Mouse (Mus musculus) myocyte (in vitro differentiated cells): ENCODE data around the gene Stxbp1. TPM values are rescaled to one million over a fixed set of nuclear protein-coding genes. Genes with fewer than 3 reads are reported as not detected.

Experiments used
- H3K27me3 ChIP-seq: one replicate; pipeline ENCODE4 v1.6.1; 2011; ENCODE audit not compliant: control insufficient read depth, insufficient read depth, insufficient read length
- H3K36me3 ChIP-seq: one replicate; pipeline ENCODE4 v1.6.1; 2011; ENCODE audit not compliant: control insufficient read depth, insufficient read depth
- H3K4me2 ChIP-seq: one replicate; pipeline ENCODE4 v1.6.1; 2011; ENCODE audit warnings: low read depth, control low read depth
- H3K4me3 ChIP-seq: one replicate; pipeline ENCODE4 v1.5.1; 2011; ENCODE audit warnings: mild to moderate bottlenecking, control low read depth, moderate library complexity
- H3K79me2 ChIP-seq: one replicate; pipeline ENCODE4 v1.6.1; 2011; ENCODE audit not compliant: control insufficient read depth, insufficient read depth
- H3ac ChIP-seq: one replicate; pipeline ENCODE4 v1.6.1; 2011; ENCODE audit not compliant: control insufficient read depth, insufficient read length
- CEBPB ChIP-seq: IDR thresholded peaks from 2 replicates; pipeline ENCODE4 v1.6.1; 2011; ENCODE audit warnings: mild to moderate bottlenecking, moderate library complexity; ENCODE audit not compliant: poor library complexity, insufficient read depth, severe bottlenecking
- E2F4 ChIP-seq: IDR thresholded peaks from one replicate; pipeline ENCODE4 v1.6.1; 2011; ENCODE audit warnings: mild to moderate bottlenecking, control low read depth, moderate library complexity; ENCODE audit not compliant: insufficient read depth
- MAX ChIP-seq: IDR thresholded peaks from one replicate; pipeline ENCODE4 v1.6.1; 2011; ENCODE audit warnings: low read depth, mild to moderate bottlenecking, control low read depth
- MYOD1 ChIP-seq, 3 experiments: IDR thresholded peaks; one replicate each; pipeline ENCODE4 v1.6.1; 2011; ENCODE audit warnings: control low read depth in 2 of 3, low read depth in 2 of 3, mild to moderate bottlenecking in 2 of 3, moderate library complexity in 1 of 3; ENCODE audit not compliant: insufficient read length in 2 of 3, control insufficient read depth in 1 of 3
- MYOG ChIP-seq, 3 experiments: IDR thresholded peaks; one replicate each; pipeline ENCODE4 v1.6.1; 2011; ENCODE audit warnings: control low read depth in 2 of 3, low read depth in 2 of 3, mild to moderate bottlenecking in 2 of 3; ENCODE audit not compliant: insufficient read length in 2 of 3, control insufficient read depth in 1 of 3, insufficient read depth in 1 of 3
- POLR2A ChIP-seq: IDR thresholded peaks from one replicate; pipeline ENCODE4 v1.6.1; 2011; ENCODE audit warnings: low read depth, mild to moderate bottlenecking, control low read depth, moderate library complexity; ENCODE audit not compliant: insufficient read length
- POLR2AphosphoS2 ChIP-seq: IDR thresholded peaks from one replicate; pipeline ENCODE4 v1.6.1; 2011; ENCODE audit warnings: low read depth, control low read depth; ENCODE audit not compliant: insufficient read length
- REST ChIP-seq: IDR thresholded peaks from one replicate; pipeline ENCODE4 v1.6.1; 2011; ENCODE audit warnings: mild to moderate bottlenecking, control low read depth, moderate library complexity; ENCODE audit not compliant: insufficient read depth, insufficient read length
- SRF ChIP-seq: IDR thresholded peaks from one replicate; pipeline ENCODE4 v1.6.1; 2011; ENCODE audit warnings: low read depth; ENCODE audit not compliant: control insufficient read depth, insufficient read length
- TCF12 ChIP-seq: IDR thresholded peaks from one replicate; pipeline ENCODE4 v1.6.1; 2011; ENCODE audit warnings: mild to moderate bottlenecking, control low read depth; ENCODE audit not compliant: poor library complexity, insufficient read depth, severe bottlenecking
- TCF3 ChIP-seq: IDR thresholded peaks from one replicate; pipeline ENCODE4 v1.6.1; 2011; ENCODE audit warnings: low read depth, control low read depth; ENCODE audit not compliant: insufficient read length
- USF1 ChIP-seq: IDR thresholded peaks from one replicate; pipeline ENCODE4 v1.6.1; 2011; ENCODE audit warnings: low read depth, mild to moderate bottlenecking, control low read depth, moderate library complexity
- polyA plus RNA-seq: library from polyadenylated mRNA; unstranded; fragments of >200 nt; fragmentation: generic; extraction: Trizol; gene quantifications from one replicate; pipeline ENCODE4 v1.2.1, GENCODE M21; 2012; ENCODE audit warnings: missing spikeins

The Stxbp1 gene
- polyA plus RNA-seq, 1 experiment: 32.2 TPM

DNA sequence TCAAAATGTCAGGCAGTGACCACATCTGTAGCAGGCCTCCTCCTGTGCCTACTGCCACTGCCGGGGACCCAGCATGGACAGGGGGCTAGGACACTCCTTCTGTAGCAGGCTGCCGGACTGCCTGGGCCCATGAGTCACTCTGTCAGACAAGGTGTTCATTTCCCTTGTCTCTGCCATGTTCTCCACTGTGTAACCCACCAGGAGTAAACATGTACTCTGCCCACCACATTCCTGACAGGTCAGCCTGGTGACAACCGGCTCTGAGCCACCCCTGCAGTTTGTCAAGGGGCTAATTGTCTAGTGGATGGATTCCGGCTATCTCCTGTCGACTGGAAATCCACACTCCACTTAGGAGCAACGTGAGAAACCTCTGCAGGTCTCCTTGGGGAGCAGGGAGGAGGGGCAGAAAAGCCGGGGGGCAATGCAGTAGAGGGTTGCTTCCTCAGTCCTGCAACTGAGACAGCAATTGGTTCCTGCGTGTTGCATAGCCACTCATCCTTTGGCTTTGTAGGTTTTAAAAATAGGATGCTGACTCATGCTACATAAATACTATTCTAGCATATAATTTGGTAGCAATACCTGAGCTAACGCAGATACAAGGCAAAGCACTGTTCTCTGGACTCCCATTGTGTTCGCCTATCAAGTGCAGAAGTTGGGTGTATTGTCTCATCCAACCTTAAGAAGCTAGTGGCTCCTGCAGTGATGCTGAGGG lies 48.6 kb downstream of the Stxbp1 start:
- no peak overlapping the region for H3K4me2 ChIP-seq
- H3K79me2 ChIP-seq: no peaks in the 10 kb centered on the region
- no peak overlapping the region for H3ac ChIP-seq
- no peaks in the 10 kb centered on the region for H3K27me3 ChIP-seq
- TF ChIP-seq MAX: no peak
- no peak for TF ChIP-seq SRF
- TF ChIP-seq POLR2A: no peak
- TF ChIP-seq USF1: no peak
- no peak for TF ChIP-seq E2F4
- TF ChIP-seq TCF12: no peak
- no peak for TF ChIP-seq TCF3
- no peak for TF ChIP-seq MYOG (IDR thresholded peaks at IDR 0.05; ENCODE audit: control insufficient read depth in 1 of 3, insufficient read depth in 1 of 3, insufficient read length in 2 of 3, low read depth in 2 of 3)
- no peak for TF ChIP-seq MYOD1 (IDR thresholded peaks at IDR 0.05; ENCODE audit: control insufficient read depth in 1 of 3, insufficient read length in 2 of 3, low read depth in 2 of 3)
- no peak for TF ChIP-seq REST
- TF ChIP-seq CEBPB: no peak
- TF ChIP-seq POLR2AphosphoS2: no peak
- peaks cover 25% of the 10 kb centered on the region for H3K36me3 ChIP-seq
- H3K4me3 ChIP-seq: no peak overlapping the region

DNA sequence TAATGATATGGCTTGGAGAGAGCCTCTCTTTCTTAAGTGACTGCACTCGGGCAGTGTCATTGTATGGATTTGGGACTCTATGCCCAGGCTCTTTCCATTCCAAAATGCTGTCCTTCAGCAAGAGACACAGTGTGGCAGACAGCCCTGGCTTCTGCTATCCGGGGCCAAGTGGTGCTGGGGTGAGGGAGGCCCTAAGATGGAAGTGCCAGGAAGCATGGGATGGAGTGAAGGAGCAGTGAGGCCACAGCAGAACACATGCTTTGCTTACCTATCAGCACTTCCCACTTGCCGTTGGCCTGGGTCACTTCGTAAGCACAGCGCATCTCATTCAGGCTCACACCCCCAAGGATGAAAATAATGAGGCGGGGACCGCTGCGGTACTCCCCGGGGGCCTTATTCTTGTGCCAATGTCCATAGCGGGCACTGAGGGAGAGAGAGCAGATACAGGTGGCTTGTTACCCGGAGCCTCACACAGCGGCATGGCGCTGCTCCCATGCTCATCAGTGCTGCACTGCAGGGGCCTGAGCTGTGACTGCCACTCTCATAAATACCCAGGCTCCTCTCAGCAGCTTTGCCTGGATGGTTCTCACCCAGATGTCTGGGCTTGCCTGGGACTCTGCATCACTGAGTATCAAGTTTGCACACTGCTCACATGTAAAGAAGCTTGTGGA lies 51.2 kb downstream of the Stxbp1 start:
- Histone ChIP-seq H3K36me3 (peaks cover 22% of the 10 kb centered on the region), H3K4me3 (no peak overlapping the region), H3K79me2 (no peaks in the 10 kb centered on the region)

DNA sequence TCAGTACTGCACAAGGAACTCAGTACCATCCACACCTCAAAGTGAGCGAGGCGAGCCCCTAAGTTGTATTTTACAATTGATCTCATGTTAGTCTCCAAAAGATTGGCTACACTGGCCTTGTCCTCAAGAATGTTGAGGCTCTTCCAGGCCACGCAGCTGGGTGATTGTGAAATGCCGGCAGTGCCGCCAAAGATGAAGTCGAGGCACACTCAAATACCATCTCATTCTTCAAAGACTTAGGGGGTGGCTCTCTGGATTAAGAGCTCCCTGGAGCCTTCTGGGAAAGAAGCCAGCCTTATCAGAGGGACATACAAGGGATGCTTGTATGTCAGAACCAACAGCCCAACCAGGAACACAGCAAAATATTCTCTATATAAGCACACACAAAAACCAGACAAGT lies 55.7 kb downstream of the Stxbp1 start:
- Histone ChIP-seq H3K4me2 (no peak overlapping the region), H3K79me2 (no peaks in the 10 kb centered on the region), H3ac (no peak overlapping the region), H3K4me3 (no peak overlapping the region), H3K27me3 (no peaks in the 10 kb centered on the region), H3K36me3 (peaks cover 7% of the 10 kb centered on the region)
- TF ChIP-seq MYOG (IDR thresholded peaks at IDR 0.05; ENCODE audit: control insufficient read depth in 1 of 3, insufficient read depth in 1 of 3, insufficient read length in 2 of 3, low read depth in 2 of 3) (no peak), POLR2A (no peak), TCF3 (no peak), REST (no peak), USF1 (no peak), CEBPB (peak; percentile 22; the same call in 1 of the 2 replicates)

More for the DNA sequence above, 51.2 kb downstream of the Stxbp1 start:
- TF ChIP-seq SRF (no peak), TCF12 (no peak), MAX (no peak), REST (no peak), CEBPB (no peak), USF1 (no peak), E2F4 (no peak), TCF3 (no peak), POLR2AphosphoS2 (no peak), POLR2A (no peak), MYOG (IDR thresholded peaks at IDR 0.05; ENCODE audit: control insufficient read depth in 1 of 3, insufficient read depth in 1 of 3, insufficient read length in 2 of 3, low read depth in 2 of 3) (no peak), MYOD1 (IDR thresholded peaks at IDR 0.05; ENCODE audit: control insufficient read depth in 1 of 3, insufficient read length in 2 of 3, low read depth in 2 of 3) (no peak)
- H3ac ChIP-seq: no peak overlapping the region
- no peak overlapping the region for H3K4me2 ChIP-seq
- H3K27me3 ChIP-seq: no peaks in the 10 kb centered on the region

DNA sequence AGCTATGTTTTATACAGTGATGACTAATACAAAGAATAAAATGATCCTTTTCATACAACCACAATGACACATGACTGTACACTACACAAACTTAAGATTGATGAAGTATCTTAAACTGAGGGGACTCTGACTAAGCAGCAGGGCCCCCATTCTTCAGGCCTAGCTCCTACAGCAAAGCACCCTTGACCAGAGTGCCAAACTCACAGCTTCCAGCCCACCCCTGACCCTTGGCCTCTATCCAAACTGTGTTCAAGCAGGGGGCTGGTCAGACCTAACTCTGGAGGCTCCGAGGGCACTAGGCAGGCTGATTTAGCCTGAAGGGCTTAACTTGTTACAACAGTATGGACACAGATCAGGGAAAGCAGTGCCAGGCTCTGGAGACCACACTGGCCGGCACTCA lies 58.5 kb downstream of the Stxbp1 start:
- H3ac ChIP-seq: no peak overlapping the region
- no peaks in the 10 kb centered on the region for H3K27me3 ChIP-seq
- TF ChIP-seq SRF: no peak
- no peak for TF ChIP-seq TCF12
- TF ChIP-seq POLR2AphosphoS2: no peak
- no peak for TF ChIP-seq E2F4
- TF ChIP-seq USF1: no peak
- TF ChIP-seq MYOG (IDR thresholded peaks at IDR 0.05; ENCODE audit: control insufficient read depth in 1 of 3, insufficient read depth in 1 of 3, insufficient read length in 2 of 3, low read depth in 2 of 3): no peak
- no peak for TF ChIP-seq MYOD1 (IDR thresholded peaks at IDR 0.05; ENCODE audit: control insufficient read depth in 1 of 3, insufficient read length in 2 of 3, low read depth in 2 of 3)
- TF ChIP-seq MAX: no peak
- no peak for TF ChIP-seq REST
- TF ChIP-seq TCF3: no peak
- TF ChIP-seq CEBPB: no peak
- no peak for TF ChIP-seq POLR2A
- H3K4me2 ChIP-seq: no peak overlapping the region
- H3K4me3 ChIP-seq: no peak overlapping the region
- H3K36me3 ChIP-seq: no peaks in the 10 kb centered on the region
- H3K79me2 ChIP-seq: no peaks in the 10 kb centered on the region

DNA sequence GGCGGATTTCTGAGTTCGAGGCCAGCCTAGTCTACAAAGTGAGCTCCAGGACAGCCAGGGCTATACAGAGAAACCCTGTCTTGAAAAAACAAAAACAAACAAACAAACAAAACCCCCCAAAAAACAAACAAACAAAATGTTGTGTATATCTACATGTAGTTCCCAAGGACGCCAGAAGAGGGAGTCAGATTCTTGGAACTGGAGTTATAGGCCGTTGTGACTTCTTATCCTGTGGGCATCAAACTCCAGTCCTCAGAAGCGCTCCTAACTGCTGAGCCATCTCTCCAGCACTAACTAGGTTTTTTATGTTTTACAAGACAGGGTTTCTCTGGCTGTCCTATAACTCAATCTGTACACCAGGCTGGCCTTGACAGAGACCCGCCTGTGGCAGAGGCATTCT lies 59.9 kb downstream of the Stxbp1 start:
- H3K4me3 ChIP-seq: no peak overlapping the region
- no peak for TF ChIP-seq MYOD1 (IDR thresholded peaks at IDR 0.05; ENCODE audit: control insufficient read depth in 1 of 3, insufficient read length in 2 of 3, low read depth in 2 of 3)
- TF ChIP-seq POLR2A: no peak
- no peak for TF ChIP-seq POLR2AphosphoS2
- TF ChIP-seq TCF12: no peak
- no peak for TF ChIP-seq E2F4
- TF ChIP-seq CEBPB: no peak
- TF ChIP-seq MAX: no peak
- no peak for TF ChIP-seq USF1

More for the DNA sequence above, 59.9 kb downstream of the Stxbp1 start:
- H3K36me3 ChIP-seq: no peaks in the 10 kb centered on the region
- no peak overlapping the region for H3ac ChIP-seq
- H3K27me3 ChIP-seq: no peaks in the 10 kb centered on the region
- H3K4me2 ChIP-seq: no peak overlapping the region
- H3K79me2 ChIP-seq: no peaks in the 10 kb centered on the region
